Mouse (Mus musculus) megakaryocyte, embryonic 14.5 days (primary cell): ENCODE measurements around the gene Abca3. TPM values are rescaled to one million over a fixed set of nuclear protein-coding genes. Genes with fewer than 3 reads are reported as not detected.
A peak's percentile ranks its signal among the peaks of the same experiment; 100 is the strongest.

Source experiments
- H3K27me3 ChIP-seq: replicated peaks from 2 replicates; pipeline ENCODE3; 2012; ENCODE audit warnings: inconsistent platforms
- H3K36me3 ChIP-seq: replicated peaks from 2 replicates; pipeline ENCODE3; 2012; ENCODE audit warnings: low read length, inconsistent platforms, mixed read lengths
- H3K4me1 ChIP-seq: 2 replicates; pipeline ENCODE4 v1.6.1; 2012; ENCODE audit warnings: inconsistent platforms
- H3K4me3 ChIP-seq: replicated peaks from 2 replicates; pipeline ENCODE3; 2012; ENCODE audit warnings: moderate library complexity, mild to moderate bottlenecking, inconsistent platforms
- H3K9me3 ChIP-seq: 2 replicates; pipeline ENCODE4 v1.6.1; 2012; ENCODE audit warnings: inconsistent platforms
- FLI1 ChIP-seq: IDR thresholded peaks from 2 replicates; pipeline ENCODE4 v1.6.1; 2012; ENCODE audit warnings: low read length, inconsistent platforms, mixed read lengths
- GATA1 ChIP-seq: IDR thresholded peaks from 3 replicates; pipeline ENCODE4 v1.6.1; 2012; ENCODE audit warnings: mixed read lengths, low read length, inconsistent platforms, borderline replicate concordance
- polyA plus RNA-seq: library from polyadenylated mRNA; stranded (reverse); fragments of >175 nt; gene quantifications from 2 replicates; pipeline ENCODE4 v1.2.3, GENCODE M21; 2012; ENCODE audit warnings: low replicate concordance; ENCODE audit not compliant: insufficient read depth

Abca3 gene
- 1.9 and 7.6 TPM in 2 replicates for polyA plus RNA-seq

DNA sequence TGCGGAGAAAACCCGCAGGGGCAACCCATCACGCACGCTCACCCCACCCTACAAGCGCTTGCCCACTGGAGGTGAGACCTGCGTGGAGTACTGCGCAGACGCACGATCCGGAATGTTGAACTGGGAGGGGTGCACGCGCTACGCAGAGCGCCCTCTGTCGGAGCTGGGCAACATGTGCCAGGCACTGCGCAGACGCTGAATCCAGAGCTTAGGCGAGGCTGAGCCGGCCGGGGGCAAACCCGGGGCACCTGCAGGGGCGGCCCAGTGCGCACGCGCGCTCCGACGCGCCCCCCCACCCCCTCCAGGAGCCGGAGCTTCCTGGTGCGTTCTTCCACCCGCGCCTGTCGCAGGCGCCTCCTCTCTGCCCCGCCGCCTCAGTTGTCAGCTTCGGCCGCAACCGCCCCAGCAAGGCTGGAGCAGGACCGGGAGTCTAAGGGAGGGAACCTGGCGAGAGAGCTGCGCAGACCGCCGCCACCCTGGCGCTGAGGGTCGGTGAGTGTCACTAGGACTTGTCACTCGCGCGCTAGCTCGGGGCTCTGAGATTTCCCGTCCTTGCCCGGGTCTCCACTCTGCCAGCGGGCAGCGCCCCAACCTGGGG lies at the start of gene Abca3:
TSS of gene Abca3 (plus strand) at position 191 of the 598 bp plus-strand sequence.
- H3K4me1 ChIP-seq, result peaks cover 42% of the 10 kb centered on the region

DNA sequence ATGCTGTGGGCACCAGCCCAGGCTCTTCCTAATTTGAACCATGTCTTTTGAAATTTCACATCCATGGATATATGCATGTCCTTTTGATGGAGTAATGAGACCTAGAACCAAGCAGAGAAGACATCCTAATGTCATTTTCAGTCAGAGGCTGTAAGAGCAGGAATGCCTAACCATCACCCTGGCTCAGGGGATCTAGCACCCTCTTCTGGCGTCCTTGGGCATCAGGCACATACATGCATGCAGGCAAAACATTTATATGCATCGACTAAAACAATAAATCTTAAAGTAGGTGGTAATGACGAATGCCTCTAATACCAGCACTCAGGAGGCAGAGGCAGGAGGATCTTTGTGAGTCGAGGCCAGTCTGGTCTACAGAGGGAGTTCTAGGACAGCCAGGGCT lies 44.2 kb upstream of the Abca3 start:
- Histone ChIP-seq H3K36me3 (no peaks in the 10 kb centered on the region), H3K4me3 (peak overlapping the region; percentile 33), H3K27me3 (no peaks in the 10 kb centered on the region), H3K4me1 (peaks cover 11% of the 10 kb centered on the region), H3K9me3 (no peaks in the 10 kb centered on the region)
- TF ChIP-seq FLI1 (no peak), GATA1 (no peak)

More for the DNA sequence above, at the start of gene Abca3:
- peaks cover 23% of the 10 kb centered on the region for H3K36me3 ChIP-seq
- TF ChIP-seq FLI1, result no peak
- no peak for TF ChIP-seq GATA1
- peaks cover 13% of the 10 kb centered on the region for H3K27me3 ChIP-seq
- no peaks in the 10 kb centered on the region for H3K9me3 ChIP-seq
- H3K4me3 ChIP-seq, result peak within 1 kb of the TSS; percentile 95

DNA sequence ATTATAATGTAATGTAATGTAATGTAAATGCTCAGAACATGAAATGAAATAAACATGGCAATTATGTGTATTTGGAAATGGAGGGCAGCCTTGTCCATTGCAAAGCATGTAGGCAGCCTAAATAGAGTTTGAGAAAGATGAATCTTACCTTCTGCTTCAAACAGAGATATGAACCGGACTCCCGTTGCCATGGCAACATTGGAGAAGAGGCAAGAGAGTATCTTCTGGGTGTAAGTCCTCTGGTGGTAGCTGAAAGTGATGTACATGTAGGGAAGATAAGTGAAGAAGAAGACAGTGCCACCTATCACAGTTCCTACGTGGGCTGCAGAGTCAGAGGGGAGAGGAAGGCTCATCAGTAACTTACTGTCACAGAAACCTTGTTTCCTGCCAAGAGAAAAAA lies 30.9 kb upstream of the Abca3 start:
- Histone ChIP-seq H3K9me3 (peaks cover 17% of the 10 kb centered on the region; the same call in 1 of the 2 replicates), H3K4me1 (peaks cover 3% of the 10 kb centered on the region; the same call in 1 of the 2 replicates), H3K4me3 (no peak overlapping the region), H3K36me3 (no peaks in the 10 kb centered on the region), H3K27me3 (peaks cover 6% of the 10 kb centered on the region)
- no peak for TF ChIP-seq GATA1

DNA sequence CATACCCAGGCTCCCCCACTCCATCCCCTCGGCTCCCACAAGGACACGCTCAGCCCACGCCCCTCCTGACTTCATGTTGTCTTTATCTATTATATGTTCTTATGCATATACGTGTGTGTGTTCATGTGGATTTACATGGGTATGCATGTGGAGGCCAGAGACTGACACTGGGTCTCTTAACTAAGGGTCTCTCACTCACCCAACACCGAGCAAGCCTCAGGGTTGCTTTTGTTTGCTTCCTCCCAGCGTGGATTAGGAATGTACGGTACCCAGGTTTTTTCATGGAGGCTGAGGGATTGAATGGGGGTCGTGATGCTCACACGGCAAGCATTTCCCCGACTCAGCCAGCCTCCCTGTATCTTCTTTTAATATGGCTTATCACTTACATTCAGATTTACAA lies 26.7 kb upstream of the Abca3 start:
- H3K4me1 ChIP-seq, result peaks cover 22% of the 10 kb centered on the region
- TF ChIP-seq GATA1 (no peak), FLI1 (no peak)
- no peaks in the 10 kb centered on the region for H3K36me3 ChIP-seq
- H3K4me3 ChIP-seq, result no peak overlapping the region
- H3K9me3 ChIP-seq, result peaks cover 8% of the 10 kb centered on the region; the same call in 1 of the 2 replicates
- H3K27me3 ChIP-seq, result no peaks in the 10 kb centered on the region

DNA sequence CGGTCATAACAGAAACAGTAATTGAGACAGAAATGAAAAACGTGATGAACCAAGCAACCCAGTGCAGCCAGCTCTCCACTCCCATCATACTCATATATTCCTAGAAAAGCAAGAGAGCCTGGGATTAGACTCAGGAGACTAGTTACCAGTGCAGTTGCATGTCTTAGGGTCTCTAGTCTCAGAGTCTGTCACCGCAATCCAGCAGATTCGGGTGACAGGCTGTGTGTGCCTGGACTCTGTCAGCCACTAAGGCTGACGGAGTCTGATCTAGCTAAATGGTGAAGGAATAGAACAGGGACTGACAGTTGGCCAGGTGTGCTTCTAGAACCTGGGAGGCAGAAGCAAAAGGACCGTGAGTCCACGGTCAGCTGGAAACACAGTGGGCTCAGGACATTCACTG lies 24.1 kb upstream of the Abca3 start:
- Histone ChIP-seq H3K4me3 (no peak overlapping the region), H3K27me3 (no peaks in the 10 kb centered on the region), H3K4me1 (peaks cover 26% of the 10 kb centered on the region), H3K9me3 (no peaks in the 10 kb centered on the region), H3K36me3 (no peaks in the 10 kb centered on the region)
- TF ChIP-seq GATA1 (no peak), FLI1 (no peak)

DNA sequence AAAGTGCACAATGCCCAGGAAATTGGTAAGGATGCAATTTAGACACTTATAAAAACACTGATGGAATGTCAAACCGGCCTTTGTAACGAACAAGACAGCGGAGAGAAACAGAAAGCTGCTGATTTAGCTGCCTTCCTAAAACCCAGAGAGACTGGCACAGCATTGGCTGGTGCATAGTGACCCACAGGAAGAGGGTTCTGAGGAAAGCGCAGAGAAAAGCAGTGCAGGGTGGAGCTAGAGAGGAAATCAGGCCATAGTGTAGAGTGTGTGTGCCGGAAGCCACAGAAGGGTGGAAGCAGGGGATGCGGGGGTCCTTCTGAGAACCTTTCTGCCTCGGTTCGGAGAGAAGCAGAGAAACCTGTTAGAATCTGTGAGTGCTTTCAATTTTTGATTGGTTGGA lies 7.1 kb upstream of the Abca3 start:
- no peaks in the 10 kb centered on the region for H3K36me3 ChIP-seq
- H3K4me3 ChIP-seq, result peak overlapping the region; percentile 56

DNA sequence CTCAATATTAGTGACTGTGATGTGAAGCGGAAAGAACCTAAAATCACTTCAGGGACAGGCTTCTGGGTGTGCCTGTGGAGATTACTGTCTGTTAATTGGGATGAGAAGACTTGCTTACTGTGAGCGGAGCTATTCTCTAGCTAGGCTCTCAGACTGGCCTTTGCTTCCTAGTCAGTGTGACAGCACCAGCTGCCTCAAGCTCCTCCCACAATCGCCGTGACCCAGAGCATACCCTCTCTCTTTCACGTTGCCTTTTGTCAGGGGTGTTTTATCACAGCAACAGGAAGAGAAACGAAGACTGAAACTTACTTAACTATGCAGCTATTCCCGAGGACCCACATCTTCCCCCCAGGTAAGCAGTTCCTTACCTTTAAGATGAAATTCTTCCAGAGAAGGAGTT lies 4.9 kb upstream of the Abca3 start:
- no peaks in the 10 kb centered on the region for H3K9me3 ChIP-seq
- no peak for TF ChIP-seq GATA1
- TF ChIP-seq FLI1, result no peak
- peaks cover 13% of the 10 kb centered on the region for H3K27me3 ChIP-seq
- no peaks in the 10 kb centered on the region for H3K36me3 ChIP-seq
- peaks cover 20% of the 10 kb centered on the region for H3K4me1 ChIP-seq
- H3K4me3 ChIP-seq, result no peak overlapping the region

More for the DNA sequence above, 7.1 kb upstream of the Abca3 start:
- Histone ChIP-seq H3K4me1 (peaks cover 12% of the 10 kb centered on the region), H3K27me3 (peaks cover 5% of the 10 kb centered on the region), H3K9me3 (no peaks in the 10 kb centered on the region)
- TF ChIP-seq GATA1, result no peak
- TF ChIP-seq FLI1, result no peak

DNA sequence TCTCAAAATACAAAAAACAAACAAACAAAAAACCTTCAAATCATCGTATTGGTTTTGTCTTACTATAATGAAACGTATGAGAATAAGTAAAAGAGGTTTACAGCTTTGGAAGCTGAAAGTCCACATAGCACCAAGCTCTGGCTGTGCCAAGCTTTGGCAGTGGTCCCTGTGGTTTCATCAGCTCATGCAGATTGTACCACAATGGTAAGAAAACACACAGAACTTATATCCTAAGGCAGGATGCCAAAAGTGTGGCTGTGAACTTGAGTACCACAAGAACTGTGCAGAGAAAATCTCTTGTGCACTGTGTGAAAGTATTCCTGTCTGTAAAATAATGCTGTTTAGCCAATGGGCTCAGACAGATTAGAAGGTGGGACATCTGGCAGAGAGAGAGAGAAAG lies 2.6 kb upstream of the Abca3 start:
- H3K27me3 ChIP-seq, result peaks cover 13% of the 10 kb centered on the region
- no peak overlapping the region for H3K4me3 ChIP-seq
- peaks cover 3% of the 10 kb centered on the region for H3K36me3 ChIP-seq
- H3K4me1 ChIP-seq, result peaks cover 33% of the 10 kb centered on the region
- TF ChIP-seq FLI1, result no peak
- no peak for TF ChIP-seq GATA1
- H3K9me3 ChIP-seq, result no peaks in the 10 kb centered on the region

DNA sequence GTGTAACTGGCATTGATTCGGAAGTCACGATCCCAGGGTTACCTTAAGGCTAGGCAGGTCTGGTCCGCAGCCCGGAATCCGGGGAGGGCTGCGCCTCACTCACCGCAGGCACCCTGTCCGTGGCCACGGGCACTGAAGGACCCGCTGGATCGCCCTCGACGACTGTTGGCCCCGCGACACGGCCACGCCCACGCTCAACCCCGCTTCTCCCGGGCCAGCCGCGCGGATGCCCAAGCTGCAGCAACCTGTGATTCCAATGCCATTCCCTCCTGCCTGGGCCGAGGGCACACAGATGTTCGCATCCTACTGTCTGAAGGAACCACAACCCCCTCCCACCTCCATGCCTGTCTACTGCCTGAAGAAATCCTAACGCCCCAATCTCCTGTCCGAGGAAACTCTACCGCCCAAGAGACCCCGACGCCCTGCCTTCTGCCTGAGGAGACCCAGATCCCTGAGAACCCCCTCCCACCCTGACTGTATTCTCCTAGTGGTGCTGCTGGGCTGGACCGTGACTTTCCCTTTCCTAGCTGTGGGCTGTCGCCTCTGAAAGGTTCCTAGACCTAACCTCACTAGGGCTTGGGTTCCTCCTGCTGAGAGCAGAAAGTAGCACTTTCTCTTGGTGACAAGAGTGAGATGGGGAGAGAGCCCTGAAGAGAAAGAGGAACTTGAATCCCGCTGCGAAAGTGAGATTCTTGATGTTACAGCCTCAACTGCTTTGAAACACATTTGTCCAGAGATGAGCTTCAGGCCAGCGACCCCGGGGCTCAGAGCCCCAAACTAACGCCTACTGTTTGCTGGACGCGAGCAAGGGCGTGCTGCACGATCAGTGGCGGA lies 607 bp upstream of the Abca3 start, which contains the start of gene Abca17:
TSS of gene Abca17 (minus strand) at position 143 of the 834 bp plus-strand sequence.
- peaks cover 40% of the 10 kb centered on the region for H3K4me1 ChIP-seq

More for the DNA sequence above, 607 bp upstream of the Abca3 start, which contains the start of gene Abca17:
- peaks cover 20% of the 10 kb centered on the region for H3K36me3 ChIP-seq
- H3K27me3 ChIP-seq, result peaks cover 13% of the 10 kb centered on the region
- peak within 1 kb of the TSS; percentile 95 for H3K4me3 ChIP-seq
- no peaks in the 10 kb centered on the region for H3K9me3 ChIP-seq
- no peak for TF ChIP-seq FLI1
- no peak for TF ChIP-seq GATA1
